Mouse (Mus musculus) embryonic facial prominence, embryonic 10.5 days (tissue): ENCODE data around the gene Grik4. TPM values are rescaled to one million over a fixed set of nuclear protein-coding genes. Genes with fewer than 3 reads are reported as not detected.

Source experiments
- DNase-seq: peaks from one replicate; pipeline ENCODE4 v3.0.0-alpha.2; 2017; ENCODE audit warnings: low spot score
- H3K27ac ChIP-seq: fragments of 300-500 bp; sonication (generic); replicated peaks from 2 replicates; pipeline ENCODE4 v1.5.1; 2016; ENCODE audit warnings: mild to moderate bottlenecking
- H3K27me3 ChIP-seq: fragments of 300-500 bp; sonication (generic); replicated peaks from 2 replicates; pipeline ENCODE4 v1.6.1; 2016; ENCODE audit warnings: low read depth, mild to moderate bottlenecking; ENCODE audit not compliant: poor library complexity, severe bottlenecking
- H3K36me3 ChIP-seq: fragments of 300-500 bp; sonication (generic); replicated peaks from 2 replicates; pipeline ENCODE4 v1.6.1; 2016; ENCODE audit warnings: mild to moderate bottlenecking, moderate library complexity
- H3K4me1 ChIP-seq: fragments of 300-500 bp; sonication (generic); 2 replicates; pipeline ENCODE4 v1.6.1; 2016
- H3K4me3 ChIP-seq: fragments of 300-500 bp; sonication (generic); 2 replicates; pipeline ENCODE4 v1.5.1; 2016; ENCODE audit warnings: mild to moderate bottlenecking, moderate library complexity
- H3K9me3 ChIP-seq: fragments of 300-500 bp; sonication (generic); 2 replicates; pipeline ENCODE4 v1.6.1; 2016; ENCODE audit warnings: mild to moderate bottlenecking
- WGBS: fragments of 180-500 bp; shearing (Covaris S2); methylation state at CpG from one replicate; pipeline ENCODE4 v1.1.7; 2016; 5-methylcytosine and 5-hydroxymethylcytosine counted together
- polyA plus RNA-seq: library from polyadenylated mRNA; unstranded; fragments of >200 nt; fragmentation: Nextera tagmentation; extraction: Ambion mirVana; gene quantifications from 2 replicates; pipeline ENCODE4 v1.2.1, GENCODE M21; 2016

The Grik4 gene
- polyA plus RNA-seq, 1 experiment from 2014 or later, result 0.96 TPM

GRCm38 (mm10) chr9:42670619-42671018 is 273.7 kb downstream of the Grik4 start:
- Histone ChIP-seq H3K27me3 (no peaks in the 10 kb centered on the region; the same call in 1 of the 2 replicates), H3K4me1 (peaks cover 17% of the 10 kb centered on the region), H3K27ac (no peak overlapping the region), H3K9me3 (no peaks in the 10 kb centered on the region), H3K4me3 (no peak overlapping the region), H3K36me3 (no peaks in the 10 kb centered on the region)
- WGBS, result 81% methylated on average over 2 of the region's 2 CpGs
- DNase-seq, result no peak

DNA sequence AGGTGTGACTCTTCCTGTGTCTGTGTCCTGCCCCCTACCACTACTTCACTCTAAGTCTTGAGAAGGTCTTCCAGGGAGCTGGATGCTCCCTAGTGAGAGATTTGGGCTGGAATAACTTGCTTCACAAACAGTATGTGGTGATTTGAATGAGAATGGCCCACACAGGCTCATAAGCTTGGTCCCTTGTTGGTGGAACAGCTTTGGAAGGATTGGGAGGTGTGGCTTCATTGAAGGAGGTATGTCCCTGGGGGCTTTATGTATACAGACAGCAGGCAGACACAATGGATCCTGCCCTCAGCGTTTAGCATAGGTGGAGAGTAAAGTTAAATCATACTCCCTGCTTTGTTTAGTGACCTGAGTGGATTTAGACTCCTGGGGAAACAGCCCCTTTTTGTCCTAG is 282.8 kb downstream of the Grik4 start:
- Histone ChIP-seq H3K36me3 (no peaks in the 10 kb centered on the region), H3K4me1 (peaks cover 3% of the 10 kb centered on the region; the same call in 1 of the 2 replicates), H3K27me3 (no peaks in the 10 kb centered on the region), H3K27ac (no peak overlapping the region), H3K4me3 (no peak overlapping the region), H3K9me3 (0 out of 2 replicates have a peak, but pooled peaks cover 2% of the 10 kb centered on the region)
- 68% methylated on average over 1 of the region's 1 CpGs for WGBS
- DNase-seq, result no peak

- no peaks in the 10 kb centered on the region for H3K27me3 ChIP-seq
- H3K9me3 ChIP-seq, result no peaks in the 10 kb centered on the region
- DNase-seq, result peak; percentile 70
- no peak overlapping the region for H3K27ac ChIP-seq
- 77% methylated on average over 2 of the region's 2 CpGs for WGBS
- no peak overlapping the region for H3K4me3 ChIP-seq
- H3K4me1 ChIP-seq, result peaks cover 5% of the 10 kb centered on the region; the same call in 1 of the 2 replicates
- no peaks in the 10 kb centered on the region for H3K36me3 ChIP-seq
Measured at GRCm38 (mm10) chr9:42652756-42653155, 291.5 kb downstream of the Grik4 start.

- Histone ChIP-seq H3K27ac (no peak overlapping the region), H3K4me1 (peaks cover 5% of the 10 kb centered on the region; the same call in 1 of the 2 replicates), H3K9me3 (no peaks in the 10 kb centered on the region), H3K27me3 (no peaks in the 10 kb centered on the region), H3K36me3 (no peaks in the 10 kb centered on the region), H3K4me3 (no peak overlapping the region)
- no peak for DNase-seq
- 59% methylated on average over 4 of the region's 4 CpGs for WGBS
Measured at GRCm38 (mm10) chr9:42652309-42652708, 292.0 kb downstream of the Grik4 start.

GRCm38 (mm10) chr9:42649872-42650271 is 294.4 kb downstream of the Grik4 start:
- no peak overlapping the region for H3K4me3 ChIP-seq
- no peaks in the 10 kb centered on the region for H3K9me3 ChIP-seq
- peaks cover 8% of the 10 kb centered on the region; the same call in 1 of the 2 replicates for H3K4me1 ChIP-seq
- DNase-seq, result no peak
- H3K36me3 ChIP-seq, result no peaks in the 10 kb centered on the region
- no peak overlapping the region for H3K27ac ChIP-seq
- WGBS, result 66% methylated on average over 5 of the region's 5 CpGs
- H3K27me3 ChIP-seq, result no peaks in the 10 kb centered on the region

GRCm38 (mm10) chr9:42648051-42648450 is 296.2 kb downstream of the Grik4 start:
- Histone ChIP-seq H3K4me1 (peaks cover 8% of the 10 kb centered on the region; the same call in 1 of the 2 replicates), H3K36me3 (no peaks in the 10 kb centered on the region), H3K27me3 (no peaks in the 10 kb centered on the region), H3K27ac (no peak overlapping the region), H3K9me3 (no peaks in the 10 kb centered on the region), H3K4me3 (no peak overlapping the region)
- DNase-seq, result no peak
- WGBS, result 87% methylated on average over 3 of the region's 3 CpGs

DNA sequence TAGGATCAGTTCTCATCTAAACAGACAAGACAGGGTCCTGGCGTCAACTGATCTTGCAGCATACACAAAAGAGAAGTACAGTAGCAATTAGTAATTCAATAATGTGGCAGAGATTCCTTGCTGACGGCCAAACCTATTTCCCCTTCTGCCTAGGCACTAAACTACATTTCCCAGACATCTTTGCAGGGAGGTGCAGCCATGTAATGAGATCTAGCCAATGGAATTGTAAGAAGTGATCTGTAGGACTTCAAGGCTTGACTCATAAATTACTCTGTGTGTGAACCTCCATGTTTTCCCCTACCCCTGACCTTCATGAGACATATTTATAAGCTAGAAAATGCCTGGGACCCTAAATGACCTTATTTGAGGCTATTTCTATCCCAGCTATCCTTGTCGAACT is 296.7 kb downstream of the Grik4 start:
- 69% methylated on average over 3 of the region's 3 CpGs for WGBS
- no peaks in the 10 kb centered on the region for H3K9me3 ChIP-seq
- no peak for DNase-seq
- H3K36me3 ChIP-seq, result no peaks in the 10 kb centered on the region
- H3K4me3 ChIP-seq, result no peak overlapping the region
- no peak overlapping the region for H3K27ac ChIP-seq
- H3K4me1 ChIP-seq, result peaks cover 8% of the 10 kb centered on the region; the same call in 1 of the 2 replicates
- H3K27me3 ChIP-seq, result no peaks in the 10 kb centered on the region

DNA sequence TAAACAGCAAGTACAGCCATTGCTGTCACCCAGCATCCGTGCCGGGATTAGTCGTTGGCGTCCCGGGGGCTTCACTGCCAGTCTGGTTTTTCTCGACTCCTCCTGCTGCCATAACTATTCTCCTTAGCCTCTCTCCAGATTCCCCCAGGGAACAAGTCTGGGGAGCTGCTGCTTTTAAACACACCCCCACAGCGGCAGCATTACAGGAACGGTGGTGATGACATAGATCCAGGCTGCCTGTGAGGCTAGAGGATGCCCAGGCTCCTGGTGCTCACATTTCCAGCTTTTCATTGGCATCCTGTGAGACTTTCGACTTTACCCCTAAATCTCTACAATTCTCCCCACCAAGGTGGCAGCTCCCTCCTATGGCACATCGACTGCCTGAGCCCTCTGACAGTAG is 297.5 kb downstream of the Grik4 start:
- DNase-seq, result no peak
- peaks cover 13% of the 10 kb centered on the region; the same call in 1 of the 2 replicates for H3K4me1 ChIP-seq
- no peaks in the 10 kb centered on the region for H3K36me3 ChIP-seq
- 75% methylated on average over 10 of the region's 10 CpGs for WGBS
- H3K4me3 ChIP-seq, result no peak overlapping the region
- no peaks in the 10 kb centered on the region for H3K27me3 ChIP-seq
- H3K27ac ChIP-seq, result no peak overlapping the region
- no peaks in the 10 kb centered on the region for H3K9me3 ChIP-seq

DNA sequence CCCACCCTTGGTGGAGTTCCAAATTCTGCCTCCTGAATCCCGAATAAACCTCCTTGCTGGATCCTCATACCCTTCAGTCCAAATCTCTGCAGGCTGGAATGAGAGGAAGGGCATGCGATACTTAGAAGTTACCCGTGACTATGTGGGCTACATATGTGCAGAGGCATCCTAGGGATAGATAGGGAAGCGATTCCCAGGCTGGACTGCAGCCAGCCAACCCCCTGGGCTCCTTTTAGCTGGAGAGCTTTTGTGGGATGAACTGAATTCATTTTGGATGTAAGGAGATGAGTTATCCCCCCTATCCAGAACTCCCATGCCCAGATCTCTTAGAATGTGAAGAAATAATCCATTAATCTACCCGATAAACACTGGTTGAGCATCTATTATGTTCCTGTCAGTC is 299.1 kb downstream of the Grik4 start:
- Histone ChIP-seq H3K9me3 (no peaks in the 10 kb centered on the region), H3K4me1 (peaks cover 17% of the 10 kb centered on the region; the same call in 1 of the 2 replicates), H3K4me3 (no peak overlapping the region), H3K36me3 (no peaks in the 10 kb centered on the region), H3K27me3 (no peaks in the 10 kb centered on the region), H3K27ac (no peak overlapping the region)
- 92% methylated on average over 5 of the region's 5 CpGs for WGBS
- no peak for DNase-seq

- H3K4me3 ChIP-seq, result no peak overlapping the region
- DNase-seq, result no peak
- WGBS, result 56% methylated on average over 5 of the region's 5 CpGs
- H3K36me3 ChIP-seq, result no peaks in the 10 kb centered on the region
- no peaks in the 10 kb centered on the region for H3K9me3 ChIP-seq
- 0 out of 2 replicates have a peak, but pooled peaks cover 3% of the 10 kb centered on the region for H3K27me3 ChIP-seq
- H3K4me1 ChIP-seq, result peaks cover 27% of the 10 kb centered on the region
- H3K27ac ChIP-seq, result no peak overlapping the region
Measured at GRCm38 (mm10) chr9:42642821-42643220, 301.5 kb downstream of the Grik4 start.

- WGBS, result 69% methylated on average over 11 of the region's 11 CpGs
- no peak for DNase-seq
- H3K4me1 ChIP-seq, result peaks cover 31% of the 10 kb centered on the region
Measured at GRCm38 (mm10) chr9:42641550-42642117, 302.7 kb downstream of the Grik4 start.

DNA sequence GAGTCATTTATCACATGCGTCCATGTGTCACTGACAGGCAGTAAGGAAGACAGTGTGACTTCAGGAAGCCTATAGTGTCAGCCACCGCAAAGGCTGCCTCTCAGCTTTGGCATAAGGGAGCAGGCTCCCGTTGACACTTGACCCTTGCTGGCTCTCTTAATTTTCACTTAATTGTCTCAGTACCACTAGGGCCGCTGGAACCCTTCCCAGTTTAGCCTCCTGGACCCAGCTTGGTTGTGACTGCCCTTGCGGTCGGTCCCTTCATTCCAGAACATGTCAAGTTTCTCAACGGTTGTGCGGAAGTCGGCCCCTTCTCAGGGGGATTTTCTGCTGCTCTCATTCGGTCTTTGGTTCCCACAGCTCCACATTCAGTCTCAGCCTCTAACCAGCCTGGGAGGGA is 307.8 kb downstream of the Grik4 start:
- Histone ChIP-seq H3K4me3 (no peak overlapping the region), H3K27ac (no peak overlapping the region), H3K4me1 (peaks cover 30% of the 10 kb centered on the region), H3K36me3 (no peaks in the 10 kb centered on the region), H3K27me3 (peaks cover 17% of the 10 kb centered on the region; the same call in 1 of the 2 replicates), H3K9me3 (no peaks in the 10 kb centered on the region)
- DNase-seq, result no peak
- WGBS, result 73% methylated on average over 10 of the region's 10 CpGs

More at GRCm38 (mm10) chr9:42641550-42642117, 302.7 kb downstream of the Grik4 start:
- H3K36me3 ChIP-seq, result no peaks in the 10 kb centered on the region
- peaks cover 11% of the 10 kb centered on the region; the same call in 1 of the 2 replicates for H3K27me3 ChIP-seq
- no peaks in the 10 kb centered on the region for H3K9me3 ChIP-seq
- H3K4me3 ChIP-seq, result no peak overlapping the region
- H3K27ac ChIP-seq, result no peak overlapping the region

DNA sequence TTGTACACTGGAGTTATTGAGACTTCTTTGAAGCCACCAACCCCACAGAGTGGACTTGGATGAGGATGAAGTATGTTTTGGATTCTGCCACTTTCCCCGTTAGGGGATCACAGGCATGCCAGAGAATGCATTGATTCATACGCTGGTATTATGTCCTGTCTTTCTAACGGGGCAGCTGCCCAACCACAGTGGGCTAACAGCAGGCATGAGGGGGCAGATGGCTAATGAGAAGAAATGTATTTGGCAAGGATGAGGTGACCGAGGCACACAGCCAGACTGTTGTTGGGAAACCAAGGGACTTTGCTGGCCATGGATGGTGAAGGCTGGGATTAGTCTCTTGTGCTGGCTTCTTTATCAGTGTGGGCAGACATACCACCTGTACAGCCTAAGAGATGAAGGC is 312.8 kb downstream of the Grik4 start:
- H3K9me3 ChIP-seq, result no peaks in the 10 kb centered on the region
- no peak for DNase-seq
- peaks cover 23% of the 10 kb centered on the region for H3K4me1 ChIP-seq
- 91% methylated on average over 4 of the region's 4 CpGs for WGBS
- H3K27ac ChIP-seq, result no peak overlapping the region
- H3K27me3 ChIP-seq, result 0 out of 2 replicates have a peak, but pooled peaks cover 11% of the 10 kb centered on the region
- H3K36me3 ChIP-seq, result no peaks in the 10 kb centered on the region
- no peak overlapping the region for H3K4me3 ChIP-seq
